Mouse (Mus musculus): ENCODE results near the gene Gm45021. TPM values are rescaled to one million over a fixed set of nuclear protein-coding genes. Genes with fewer than 3 reads are reported as not detected.

The Gm45021 gene
- polyA plus RNA-seq, 1 experiment from 2014 or later: not detected

GRCm38 (mm10) chr6:48552918-48553317 is 36.5 kb upstream of the Gm45021 start:
- H3K9ac ChIP-seq (ENCODE audit: low read depth, low read length): no peak overlapping the region
- no peaks in the 10 kb centered on the region for H3K27me3 ChIP-seq (ENCODE audit: control insufficient read depth, insufficient read depth, low read length)
- H3K9me3 ChIP-seq (ENCODE audit: control insufficient read depth, low read length): no peaks in the 10 kb centered on the region
- no peaks in the 10 kb centered on the region; the same call in 1 of the 2 replicates for H3K36me3 ChIP-seq (ENCODE audit: control insufficient read depth, insufficient read depth, low read length)
- H3K4me1 ChIP-seq (replicated peaks; ENCODE audit: control insufficient read depth, insufficient read depth, low read length): peaks cover 3% of the 10 kb centered on the region; the same call in 1 of the 2 replicates
- ATAC-seq (ENCODE audit: low FRiP score) (no peak), DNase-seq (ENCODE audit: low spot score) (no peak)
- no peak overlapping the region for H3K4me3 ChIP-seq (ENCODE audit: low read depth, low read length)
- H3K27ac ChIP-seq (ENCODE audit: low read depth, low read length): no peak overlapping the region
- no peak overlapping the region for H3K4me2 ChIP-seq (replicated peaks; ENCODE audit: low read depth, low read length)
- WGBS: 65% methylated on average over 4 of the region's 4 CpGs

GRCm38 (mm10) chr6:48553819-48554218 is 35.6 kb upstream of the Gm45021 start:
- Histone ChIP-seq H3K36me3 (ENCODE audit: control insufficient read depth, insufficient read depth, low read length) (peaks cover 2% of the 10 kb centered on the region; the same call in 1 of the 2 replicates), H3K9me3 (ENCODE audit: control insufficient read depth, low read length) (no peaks in the 10 kb centered on the region), H3K9ac (ENCODE audit: low read depth, low read length) (peak overlapping the region; percentile 85), H3K4me2 (replicated peaks; ENCODE audit: low read depth, low read length) (peak overlapping the region; percentile 75), H3K4me1 (replicated peaks; ENCODE audit: control insufficient read depth, insufficient read depth, low read length) (peaks cover 3% of the 10 kb centered on the region; the same call in 1 of the 2 replicates), H3K27ac (ENCODE audit: low read depth, low read length) (peak overlapping the region; percentile 95), H3K27me3 (ENCODE audit: control insufficient read depth, insufficient read depth, low read length) (no peaks in the 10 kb centered on the region), H3K4me3 (ENCODE audit: low read depth, low read length) (peak overlapping the region; percentile 55)
- DNase-seq (ENCODE audit: low spot score) (peak; percentile 34), ATAC-seq (ENCODE audit: low FRiP score) (0 out of 2 replicates have a peak, but pooled peaks have one; percentile 11)
- WGBS: 80% methylated on average over 4 of the region's 4 CpGs

GRCm38 (mm10) chr6:48554280-48555103 is 34.9 kb upstream of the Gm45021 start, which contains the start of gene Lrrc61:
Gene Lrrc61, plus strand, starts transcription at chr6:48554796.
- H3K4me1 ChIP-seq (replicated peaks; ENCODE audit: control insufficient read depth, insufficient read depth, low read length): peaks cover 3% of the 10 kb centered on the region; the same call in 1 of the 2 replicates
- no peaks in the 10 kb centered on the region for H3K27me3 ChIP-seq (ENCODE audit: control insufficient read depth, insufficient read depth, low read length)
- H3K36me3 ChIP-seq (ENCODE audit: control insufficient read depth, insufficient read depth, low read length): peaks cover 2% of the 10 kb centered on the region; the same call in 1 of the 2 replicates
- H3K4me2 ChIP-seq (replicated peaks; ENCODE audit: low read depth, low read length): peak within 1 kb of the TSS; percentile 75
- H3K27ac ChIP-seq (ENCODE audit: low read depth, low read length): peak within 1 kb of the TSS; percentile 95
- WGBS: 1% methylated on average over 39 of the region's 39 CpGs
- peak within 1 kb of the TSS; percentile 85 for H3K9ac ChIP-seq (ENCODE audit: low read depth, low read length)
- DNase-seq (ENCODE audit: low spot score) (peak; percentile 93), ATAC-seq (ENCODE audit: low FRiP score) (peak; percentile 93)
- H3K4me3 ChIP-seq (ENCODE audit: low read depth, low read length): peak within 1 kb of the TSS; percentile 55
- no peaks in the 10 kb centered on the region for H3K9me3 ChIP-seq (ENCODE audit: control insufficient read depth, low read length)

- H3K4me2 ChIP-seq (replicated peaks; ENCODE audit: low read depth, low read length): peak overlapping the region; percentile 75
- peak overlapping the region; percentile 95 for H3K27ac ChIP-seq (ENCODE audit: low read depth, low read length)
- 36% methylated on average over 13 of the region's 14 CpGs for WGBS
- H3K36me3 ChIP-seq (ENCODE audit: control insufficient read depth, insufficient read depth, low read length): peaks cover 2% of the 10 kb centered on the region; the same call in 1 of the 2 replicates
- H3K4me1 ChIP-seq (replicated peaks; ENCODE audit: control insufficient read depth, insufficient read depth, low read length): peaks cover 3% of the 10 kb centered on the region; the same call in 1 of the 2 replicates
- ATAC-seq (ENCODE audit: low FRiP score) (peak; percentile 86), DNase-seq (ENCODE audit: low spot score) (peak; percentile 78)
- H3K9ac ChIP-seq (ENCODE audit: low read depth, low read length): peak overlapping the region; percentile 85
- H3K27me3 ChIP-seq (ENCODE audit: control insufficient read depth, insufficient read depth, low read length): no peaks in the 10 kb centered on the region
- no peaks in the 10 kb centered on the region for H3K9me3 ChIP-seq (ENCODE audit: control insufficient read depth, low read length)
- H3K4me3 ChIP-seq (ENCODE audit: low read depth, low read length): peak overlapping the region; percentile 55
Measured at GRCm38 (mm10) chr6:48555104-48555890, 34.1 kb upstream of the Gm45021 start.

- H3K27ac ChIP-seq (ENCODE audit: low read depth, low read length): no peak overlapping the region
- DNase-seq (ENCODE audit: low spot score) (no peak), ATAC-seq (ENCODE audit: low FRiP score) (no peak)
- WGBS: 89% methylated on average over 3 of the region's 3 CpGs
- no peak overlapping the region for H3K4me2 ChIP-seq (replicated peaks; ENCODE audit: low read depth, low read length)
- no peaks in the 10 kb centered on the region for H3K27me3 ChIP-seq (ENCODE audit: control insufficient read depth, insufficient read depth, low read length)
- H3K9me3 ChIP-seq (ENCODE audit: control insufficient read depth, low read length): no peaks in the 10 kb centered on the region
- H3K4me1 ChIP-seq (replicated peaks; ENCODE audit: control insufficient read depth, insufficient read depth, low read length): peaks cover 3% of the 10 kb centered on the region; the same call in 1 of the 2 replicates
- no peak overlapping the region for H3K4me3 ChIP-seq (ENCODE audit: low read depth, low read length)
- H3K36me3 ChIP-seq (ENCODE audit: control insufficient read depth, insufficient read depth, low read length): peaks cover 2% of the 10 kb centered on the region; the same call in 1 of the 2 replicates
- H3K9ac ChIP-seq (ENCODE audit: low read depth, low read length): no peak overlapping the region
Measured at GRCm38 (mm10) chr6:48555956-48556355, 33.5 kb upstream of the Gm45021 start.

- no peak overlapping the region for H3K4me2 ChIP-seq (replicated peaks; ENCODE audit: low read depth, low read length)
- H3K9me3 ChIP-seq (ENCODE audit: control insufficient read depth, low read length): no peaks in the 10 kb centered on the region
- H3K27ac ChIP-seq (ENCODE audit: low read depth, low read length): no peak overlapping the region
- H3K36me3 ChIP-seq (ENCODE audit: control insufficient read depth, insufficient read depth, low read length): no peaks in the 10 kb centered on the region
- DNase-seq (ENCODE audit: low spot score): no peak
- H3K27me3 ChIP-seq (ENCODE audit: control insufficient read depth, insufficient read depth, low read length): no peaks in the 10 kb centered on the region
- no peak for ATAC-seq (ENCODE audit: low FRiP score)
- H3K4me1 ChIP-seq (replicated peaks; ENCODE audit: control insufficient read depth, insufficient read depth, low read length): no peaks in the 10 kb centered on the region
- WGBS: 89% methylated on average over 4 of the region's 4 CpGs
- H3K9ac ChIP-seq (ENCODE audit: low read depth, low read length): no peak overlapping the region
- no peak overlapping the region for H3K4me3 ChIP-seq (ENCODE audit: low read depth, low read length)
Measured at GRCm38 (mm10) chr6:48565693-48566310, 23.6 kb upstream of the Gm45021 start.

- Histone ChIP-seq H3K36me3 (ENCODE audit: control insufficient read depth, insufficient read depth, low read length) (no peaks in the 10 kb centered on the region), H3K27ac (ENCODE audit: low read depth, low read length) (no peak overlapping the region), H3K4me1 (replicated peaks; ENCODE audit: control insufficient read depth, insufficient read depth, low read length) (no peaks in the 10 kb centered on the region), H3K27me3 (ENCODE audit: control insufficient read depth, insufficient read depth, low read length) (no peaks in the 10 kb centered on the region), H3K9ac (ENCODE audit: low read depth, low read length) (no peak overlapping the region), H3K4me3 (ENCODE audit: low read depth, low read length) (no peak overlapping the region), H3K9me3 (ENCODE audit: control insufficient read depth, low read length) (no peaks in the 10 kb centered on the region), H3K4me2 (replicated peaks; ENCODE audit: low read depth, low read length) (no peak overlapping the region)
- no peak for DNase-seq (ENCODE audit: low spot score)
- WGBS: 82% methylated on average over 5 of the region's 5 CpGs
- ATAC-seq (ENCODE audit: low FRiP score): no peak
Measured at GRCm38 (mm10) chr6:48566312-48566711, 23.1 kb upstream of the Gm45021 start.

Data from hindbrain, embryonic 11.5 days (tissue).